Mouse (Mus musculus) stomach, postnatal 0 days (tissue): Measurements from ENCODE around the gene Trmt5.

Experiments used
- CTCF ChIP-seq: IDR thresholded peaks from 2 replicates; pipeline ENCODE4 v1.5.1; 2016; ENCODE audit warnings: antibody characterized with exemption, low read depth, mild to moderate bottlenecking, moderate library complexity
- EP300 ChIP-seq: optimal IDR thresholded peaks from 2 replicates; pipeline ENCODE3; 2016; ENCODE audit warnings: antibody characterized with exemption

GRCm38 (mm10) chr12:73328448-73329167, 42.1 kb upstream of the Trmt5 start:
- no peak for TF ChIP-seq CTCF
- no peak for TF ChIP-seq EP300
